ENCODE assay signal across 16 mouse cellular contexts in the genomic region with DNA sequence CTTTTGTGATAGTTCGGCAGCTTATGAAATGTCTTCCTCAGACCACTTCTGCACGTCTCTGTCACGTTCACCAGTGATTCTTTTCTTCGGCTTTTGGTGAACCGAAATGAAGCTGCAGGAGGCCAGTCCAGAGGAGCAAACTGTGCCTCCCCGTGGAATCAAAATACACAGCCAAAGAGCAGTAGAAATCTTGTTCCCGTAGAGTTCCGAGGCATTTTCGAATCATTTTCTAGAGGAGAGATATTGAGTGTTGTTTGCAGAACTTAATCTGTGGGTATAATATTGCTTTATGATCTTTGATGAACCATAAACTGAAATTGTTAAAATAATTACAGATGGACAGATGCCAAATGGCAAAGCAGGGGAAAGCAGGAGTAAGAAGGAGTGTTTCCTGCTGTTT.
"Had no signal": no experiment of that assay in that cellular context is flagged by ENCODE, and none has a peak within 500 bp of the region (broad histone marks: within the 10 kb centered on the region; RNA-seq: fewer than 3 reads in every experiment).

No protein-coding gene starts in this region.

- H3K4me1 ChIP-seq: limb, embryonic 12.5 days; liver, embryonic 13.5 days; midbrain, embryonic 13.5 days; neural tube, embryonic 15.5 days had no signal

- H3K36me3 ChIP-seq: limb, embryonic 12.5 days; liver, embryonic 13.5 days; midbrain, embryonic 13.5 days; neural tube, embryonic 15.5 days had no signal

- H3K4me2 ChIP-seq: limb, embryonic 12.5 days; liver, embryonic 13.5 days; midbrain, embryonic 13.5 days; neural tube, embryonic 15.5 days had no signal

- DNase-seq: kidney, adult 11 months; kidney, adult 9 months; kidney, postnatal 36 days; layer of hippocampus, adult 9-11 months; layer of hippocampus, postnatal 36 days; liver; liver, embryonic 13.5 days; liver, postnatal 0 days; right cerebral cortex, adult 18-20 months; spleen, adult 18-20 months; thymus, adult 18-20 months; thymus, postnatal 14 days had no signal

- H3K9me3 ChIP-seq: limb, embryonic 12.5 days; midbrain, embryonic 13.5 days; neural tube, embryonic 15.5 days had no signal

- H3K4me3 ChIP-seq: limb, embryonic 12.5 days; liver, embryonic 13.5 days; midbrain, embryonic 13.5 days; neural tube, embryonic 15.5 days had no signal

- H3K27me3 ChIP-seq: limb, embryonic 12.5 days; liver, embryonic 13.5 days; midbrain, embryonic 13.5 days; neural tube, embryonic 15.5 days had no signal

- H3K9ac ChIP-seq: limb, embryonic 12.5 days; liver, embryonic 13.5 days; liver, postnatal 0 days; midbrain, embryonic 13.5 days; neural tube, embryonic 15.5 days had no signal

- H3K27ac ChIP-seq: kidney, postnatal 0 days; limb, embryonic 12.5 days; liver, embryonic 13.5 days; midbrain, embryonic 13.5 days; neural tube, embryonic 15.5 days had no signal

- ATAC-seq: liver, postnatal 0 days; midbrain, embryonic 13.5 days had no signal
